Mouse (Mus musculus): ENCODE measurements around the gene Igsf11. TPM values are rescaled to one million over a fixed set of nuclear protein-coding genes. Genes with fewer than 3 reads are reported as not detected.
A peak's percentile ranks its signal among the peaks of the same experiment; 100 is the strongest.

The Igsf11 gene
- polyA plus RNA-seq, 1 experiment = not detected

DNA sequence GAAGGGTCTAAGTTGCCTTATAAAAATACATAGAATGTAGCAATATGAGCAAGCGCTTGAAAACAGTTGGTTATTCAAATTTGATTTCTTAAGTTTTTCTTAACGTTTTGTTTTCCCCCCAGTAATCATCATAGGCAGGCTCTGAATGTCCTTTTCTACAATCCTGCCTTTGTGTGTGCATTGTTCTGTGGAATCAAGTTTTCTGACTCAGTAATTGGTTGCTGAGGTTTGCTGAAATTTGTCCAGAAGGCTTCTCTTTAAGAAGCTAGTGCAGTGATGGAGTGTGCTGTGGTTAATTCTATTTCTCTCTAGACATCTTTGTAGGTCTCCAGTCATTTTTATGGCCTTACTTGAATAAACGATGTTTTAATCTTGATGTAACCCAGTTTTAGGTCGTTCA is 10.5 kb downstream of the Igsf11 start:
- TF ChIP-seq CTCF (IDR thresholded peaks at IDR 0.05; ENCODE audit: insufficient read depth, low read depth, low read length) (no peak), POLR2A (IDR thresholded peaks at IDR 0.05; ENCODE audit: insufficient read depth, low read depth, low read length) (no peak)
- Histone ChIP-seq H3K4me3 (ENCODE audit: insufficient read depth, low read depth, low read length) (no peak overlapping the region), H3K4me1 (ENCODE audit: control insufficient read depth, insufficient read depth, low read length) (peaks cover 12% of the 10 kb centered on the region), H3K27ac (ENCODE audit: insufficient read depth, low read depth, low read length) (peak overlapping the region; percentile 91)
- 13% methylated on average over 4 of the region's 4 CpGs for WGBS

DNA sequence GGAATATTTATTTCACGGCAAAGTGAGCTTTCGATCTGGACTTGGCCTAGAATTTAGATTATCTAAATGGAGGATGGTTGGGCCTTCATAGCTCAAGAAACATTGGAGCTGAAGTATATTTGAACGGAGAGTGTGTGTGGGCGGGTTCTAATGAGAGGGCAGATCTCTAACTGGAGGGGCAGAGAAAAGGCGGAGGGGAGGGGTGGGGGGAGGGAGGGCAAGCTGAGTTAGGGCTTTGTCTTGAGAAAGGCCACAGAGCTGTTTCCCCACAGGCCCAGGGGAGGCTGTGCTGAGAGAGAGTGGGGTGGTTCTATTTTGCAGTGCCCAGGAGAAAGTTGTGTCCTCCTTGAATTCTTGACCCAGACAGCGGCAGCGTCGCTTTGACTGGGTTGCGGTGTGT is 11.7 kb downstream of the Igsf11 start:
- H3K4me1 ChIP-seq (ENCODE audit: control insufficient read depth, insufficient read depth, low read length) = peaks cover 16% of the 10 kb centered on the region
- H3K27ac ChIP-seq (ENCODE audit: insufficient read depth, low read depth, low read length) = peak overlapping the region; percentile 75
- TF ChIP-seq POLR2A (IDR thresholded peaks at IDR 0.05; ENCODE audit: insufficient read depth, low read depth, low read length) = no peak
- TF ChIP-seq CTCF (IDR thresholded peaks at IDR 0.05; ENCODE audit: insufficient read depth, low read depth, low read length) = no peak
- 38% methylated on average over 9 of the region's 9 CpGs for WGBS
- H3K4me3 ChIP-seq (ENCODE audit: insufficient read depth, low read depth, low read length) = peak overlapping the region; percentile 43

DNA sequence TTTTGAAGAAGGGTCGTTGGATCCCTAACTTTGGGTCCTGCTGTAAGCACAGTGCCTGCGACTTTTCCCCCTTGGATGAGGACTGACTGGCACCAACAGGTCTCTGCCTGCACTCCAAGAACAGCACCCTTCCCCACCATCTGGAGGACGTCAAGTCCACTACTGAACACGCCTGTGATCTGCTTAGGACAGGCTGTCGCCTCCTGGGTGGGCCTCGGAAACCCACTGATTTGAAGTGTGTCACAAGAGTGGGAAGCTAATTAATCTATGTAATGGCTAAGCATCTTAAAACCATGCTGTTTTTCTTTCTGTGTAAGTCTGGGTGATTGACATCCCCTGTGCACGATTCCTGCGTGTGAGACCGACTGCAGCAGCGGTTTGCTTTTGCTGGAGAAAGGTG is 13.4 kb downstream of the Igsf11 start:
- Histone ChIP-seq H3K4me3 (ENCODE audit: insufficient read depth, low read depth, low read length) (peak overlapping the region; percentile 9; the same call in 1 of the 2 replicates), H3K27ac (ENCODE audit: insufficient read depth, low read depth, low read length) (peak overlapping the region; percentile 66), H3K4me1 (ENCODE audit: control insufficient read depth, insufficient read depth, low read length) (peaks cover 21% of the 10 kb centered on the region)
- no peak for TF ChIP-seq POLR2A (IDR thresholded peaks at IDR 0.05; ENCODE audit: insufficient read depth, low read depth, low read length)
- no peak for TF ChIP-seq CTCF (IDR thresholded peaks at IDR 0.05; ENCODE audit: insufficient read depth, low read depth, low read length)
- WGBS = 34% methylated on average over 10 of the region's 10 CpGs

- peak overlapping the region; percentile 66 for H3K27ac ChIP-seq (ENCODE audit: insufficient read depth, low read depth, low read length)
- H3K4me1 ChIP-seq (ENCODE audit: control insufficient read depth, insufficient read depth, low read length) = peaks cover 21% of the 10 kb centered on the region
- TF ChIP-seq CTCF (IDR thresholded peaks at IDR 0.05; ENCODE audit: insufficient read depth, low read depth, low read length) (no peak), POLR2A (IDR thresholded peaks at IDR 0.05; ENCODE audit: insufficient read depth, low read depth, low read length) (no peak)
- 40% methylated on average over 9 of the region's 9 CpGs for WGBS
- no peak overlapping the region for H3K4me3 ChIP-seq (ENCODE audit: insufficient read depth, low read depth, low read length)
Observed at GRCm38 (mm10) chr16:38908304-38908703, 15.8 kb downstream of the Igsf11 start.

- Histone ChIP-seq H3K4me3 (ENCODE audit: insufficient read depth, low read depth, low read length) (no peak overlapping the region), H3K27ac (ENCODE audit: insufficient read depth, low read depth, low read length) (peak overlapping the region; percentile 35), H3K4me1 (ENCODE audit: control insufficient read depth, insufficient read depth, low read length) (peaks cover 19% of the 10 kb centered on the region)
- WGBS = 34% methylated on average over 12 of the region's 12 CpGs
- no peak for TF ChIP-seq POLR2A (IDR thresholded peaks at IDR 0.05; ENCODE audit: insufficient read depth, low read depth, low read length)
- TF ChIP-seq CTCF (IDR thresholded peaks at IDR 0.05; ENCODE audit: insufficient read depth, low read depth, low read length) = no peak
Observed at GRCm38 (mm10) chr16:38909506-38909905, 17.0 kb downstream of the Igsf11 start.

DNA sequence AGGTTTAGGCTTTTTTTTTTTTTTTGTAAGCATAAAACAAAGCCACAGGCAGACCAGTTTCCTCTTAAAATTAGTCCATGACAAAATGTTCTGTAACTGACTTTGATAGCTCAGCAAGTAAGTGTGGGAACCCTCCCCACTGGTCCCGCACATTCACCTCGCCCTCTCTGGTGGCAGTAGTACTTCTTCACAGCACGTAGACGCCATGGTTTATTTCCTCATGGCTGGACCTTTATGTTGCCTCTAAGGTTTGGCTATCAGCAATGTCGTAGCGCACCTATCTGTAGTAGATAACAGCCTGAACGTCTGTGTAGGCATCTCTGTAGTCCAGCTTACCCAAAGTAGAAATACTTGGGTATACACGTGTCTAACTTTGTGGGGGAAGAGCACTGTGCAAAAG is 17.6 kb downstream of the Igsf11 start:
- TF ChIP-seq POLR2A (IDR thresholded peaks at IDR 0.05; ENCODE audit: insufficient read depth, low read depth, low read length) (no peak), CTCF (IDR thresholded peaks at IDR 0.05; ENCODE audit: insufficient read depth, low read depth, low read length) (no peak)
- Histone ChIP-seq H3K4me3 (ENCODE audit: insufficient read depth, low read depth, low read length) (no peak overlapping the region), H3K27ac (ENCODE audit: insufficient read depth, low read depth, low read length) (no peak overlapping the region), H3K4me1 (ENCODE audit: control insufficient read depth, insufficient read depth, low read length) (peaks cover 22% of the 10 kb centered on the region)
- 76% methylated on average over 8 of the region's 8 CpGs for WGBS

DNA sequence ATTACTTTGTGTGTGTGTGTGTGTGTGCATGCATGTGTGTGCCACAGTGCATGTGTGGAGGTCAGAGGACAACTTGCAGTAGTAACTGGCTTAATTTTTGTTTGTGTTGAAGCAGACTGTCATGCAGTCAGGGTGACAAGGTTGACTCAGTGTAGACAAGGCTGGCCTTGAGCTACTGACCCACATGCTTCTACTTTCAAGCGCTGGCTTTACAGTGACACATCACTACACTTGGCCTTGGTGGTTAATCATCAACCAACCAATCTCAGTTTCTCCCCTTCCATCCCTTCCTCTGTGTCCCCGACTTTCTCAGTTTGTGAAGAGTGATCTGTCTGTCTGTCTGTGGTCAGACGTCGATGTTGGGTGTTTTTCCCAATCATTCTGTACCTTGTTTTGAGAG is 23.0 kb downstream of the Igsf11 start:
- no peak overlapping the region for H3K27ac ChIP-seq (ENCODE audit: insufficient read depth, low read depth, low read length)
- H3K4me3 ChIP-seq (ENCODE audit: insufficient read depth, low read depth, low read length) = no peak overlapping the region
- TF ChIP-seq POLR2A (IDR thresholded peaks at IDR 0.05; ENCODE audit: insufficient read depth, low read depth, low read length) = no peak
- WGBS = 93% methylated on average over 4 of the region's 4 CpGs
- peaks cover 13% of the 10 kb centered on the region for H3K4me1 ChIP-seq (ENCODE audit: control insufficient read depth, insufficient read depth, low read length)

- no peak for TF ChIP-seq POLR2A (IDR thresholded peaks at IDR 0.05; ENCODE audit: insufficient read depth, low read depth, low read length)
- TF ChIP-seq CTCF (IDR thresholded peaks at IDR 0.05; ENCODE audit: insufficient read depth, low read depth, low read length) = no peak
- no peak overlapping the region for H3K4me3 ChIP-seq (ENCODE audit: insufficient read depth, low read depth, low read length)
- no peak overlapping the region for H3K27ac ChIP-seq (ENCODE audit: insufficient read depth, low read depth, low read length)
- WGBS = 91% methylated on average over 12 of the region's 12 CpGs
- peaks cover 13% of the 10 kb centered on the region for H3K4me1 ChIP-seq (ENCODE audit: control insufficient read depth, insufficient read depth, low read length)
Observed at GRCm38 (mm10) chr16:38916053-38916786, 23.7 kb downstream of the Igsf11 start.

- Histone ChIP-seq H3K4me1 (ENCODE audit: control insufficient read depth, insufficient read depth, low read length) (peaks cover 13% of the 10 kb centered on the region), H3K27ac (ENCODE audit: insufficient read depth, low read depth, low read length) (no peak overlapping the region), H3K4me3 (ENCODE audit: insufficient read depth, low read depth, low read length) (no peak overlapping the region)
- WGBS = 53% methylated on average over 5 of the region's 5 CpGs
- no peak for TF ChIP-seq POLR2A (IDR thresholded peaks at IDR 0.05; ENCODE audit: insufficient read depth, low read depth, low read length)
- no peak for TF ChIP-seq CTCF (IDR thresholded peaks at IDR 0.05; ENCODE audit: insufficient read depth, low read depth, low read length)
Observed at GRCm38 (mm10) chr16:38916885-38917284, 24.4 kb downstream of the Igsf11 start.

Measured in olfactory bulb, adult 2 months (tissue).